Mouse (Mus musculus): ENCODE data around the gene Rassf8.

The Rassf8 gene

GRCm38 (mm10) chr6:145865886-145866851 is 119.6 kb downstream of the Rassf8 start:
- in situ Hi-C loops (cut with MboI; ENCODE audit: low pct_unique_long_range_greater_than_20kb in 1 of 2, low sequenced_read_pairs in 2 of 2, unreplicated experiment in 1 of 2), result no loop called here

- in situ Hi-C loops (cut with MboI; ENCODE audit: low pct_unique_long_range_greater_than_20kb in 1 of 2, low sequenced_read_pairs in 2 of 2, unreplicated experiment in 1 of 2), result no loop called here
These were observed 120.6 kb downstream of the Rassf8 start for GRCm38 (mm10) chr6:145867111-145867510.

All from mouse embryonic stem cell (cell line).